Mouse (Mus musculus): ENCODE results near the gene Rnf222. TPM values are rescaled to one million over a fixed set of nuclear protein-coding genes. Genes with fewer than 3 reads are reported as not detected.
A peak's percentile ranks its signal among the peaks of the same experiment; 100 is the strongest.

Gene Rnf222
- total and polyA plus RNA-seq, 2 experiments from 2014 or later = 0.24 TPM; not detected in 1

DNA sequence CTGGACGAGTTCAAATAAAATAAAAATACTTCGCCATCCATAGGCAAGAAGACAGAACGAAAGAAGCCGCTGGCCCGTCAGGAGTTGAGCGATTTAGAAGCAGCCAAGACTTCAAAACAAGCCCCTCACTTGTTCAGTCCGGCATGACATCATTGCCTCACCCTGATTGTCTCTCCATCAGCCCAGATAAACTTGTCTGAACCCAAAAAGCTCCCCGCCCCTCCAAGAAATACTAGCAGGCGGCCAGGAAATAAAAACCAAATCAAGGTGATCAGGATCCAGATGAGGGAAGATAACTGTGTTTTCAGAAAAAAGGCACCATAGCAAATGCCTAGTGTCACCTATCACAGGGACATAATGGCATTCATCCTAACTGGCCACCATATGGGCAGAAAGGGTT is 17.1 kb upstream of the Rnf222 start:
- 75% methylated on average over 9 of the region's 9 CpGs for WGBS

DNA sequence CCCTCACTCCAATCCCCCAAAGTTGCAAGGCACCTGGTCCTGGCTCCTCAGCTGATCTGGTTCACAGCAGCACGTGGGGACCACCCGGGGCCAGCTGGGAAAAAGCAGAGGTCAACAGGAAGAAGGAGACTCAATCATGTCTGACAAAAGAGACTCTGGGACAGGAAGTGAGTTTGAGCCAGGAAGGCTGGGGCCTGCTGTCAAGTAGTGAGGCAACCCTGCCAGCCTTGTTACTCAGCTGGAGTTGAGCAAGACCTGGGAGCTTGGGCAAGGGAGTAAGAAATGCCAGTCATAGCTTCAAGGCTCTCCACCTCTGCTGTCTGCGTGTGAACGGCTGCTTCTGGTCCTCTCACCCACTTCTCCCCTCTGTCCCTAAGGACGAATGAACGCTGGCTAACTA is 16.6 kb upstream of the Rnf222 start, which contains the start of gene Ndel1:
Ndel1 (minus strand) TSS at position 111 of the 400 bp plus-strand sequence.
- no peak within 1 kb of the TSS for H3K4me2 ChIP-seq (ENCODE audit: low read depth)
- WGBS = 72% methylated on average over 6 of the region's 6 CpGs
- no peaks in the 10 kb centered on the region for H3K27me3 ChIP-seq (ENCODE audit: insufficient read depth, low read length)
- no peak for ATAC-seq
- H3K9me3 ChIP-seq (ENCODE audit: low read length) = no peaks in the 10 kb centered on the region
- no peak within 1 kb of the TSS for H3K9ac ChIP-seq
- H3K36me3 ChIP-seq (ENCODE audit: insufficient read depth) = no peaks in the 10 kb centered on the region
- no peaks in the 10 kb centered on the region for H3K4me1 ChIP-seq (ENCODE audit: insufficient read depth)
- no peak within 1 kb of the TSS for H3K27ac ChIP-seq (ENCODE audit: low read depth, low read length)
- no peak within 1 kb of the TSS for H3K4me3 ChIP-seq (ENCODE audit: low read depth, low read length)
- no peak for DNase-seq
- no peak for TF ChIP-seq CTCF (IDR thresholded peaks at IDR 0.05; ENCODE audit: low read depth)

More for the DNA sequence above, 17.1 kb upstream of the Rnf222 start:
- Histone ChIP-seq H3K4me2 (ENCODE audit: low read depth) (no peak overlapping the region), H3K27me3 (ENCODE audit: insufficient read depth, low read length) (no peaks in the 10 kb centered on the region), H3K4me3 (ENCODE audit: low read depth, low read length) (no peak overlapping the region), H3K9ac (no peak overlapping the region), H3K9me3 (ENCODE audit: low read length) (no peaks in the 10 kb centered on the region), H3K27ac (ENCODE audit: low read depth, low read length) (no peak overlapping the region), H3K36me3 (ENCODE audit: insufficient read depth) (no peaks in the 10 kb centered on the region), H3K4me1 (ENCODE audit: insufficient read depth) (no peaks in the 10 kb centered on the region)
- DNase-seq (no peak), ATAC-seq (no peak)
- no peak for TF ChIP-seq CTCF (IDR thresholded peaks at IDR 0.05; ENCODE audit: low read depth)

DNA sequence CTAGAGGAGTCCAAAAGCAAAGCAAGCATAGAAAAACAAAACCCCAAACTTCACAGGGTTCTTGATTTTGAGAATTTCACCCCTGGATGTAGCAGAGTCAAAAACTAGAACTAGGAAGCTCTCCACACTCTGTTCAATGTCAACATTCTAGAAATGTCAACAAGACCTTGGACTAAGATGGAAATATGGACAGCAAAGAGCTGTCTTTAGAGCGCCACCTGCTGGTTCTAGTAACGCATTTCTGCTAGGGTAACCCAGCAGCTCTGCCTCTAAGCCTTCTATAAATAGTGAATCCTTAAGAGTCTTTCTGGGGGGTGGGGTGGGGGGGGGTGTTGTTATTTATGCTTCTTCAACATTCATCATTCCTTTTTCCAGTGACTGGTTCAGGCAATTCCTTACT is 13.5 kb upstream of the Rnf222 start:
- Histone ChIP-seq H3K27ac (ENCODE audit: low read depth, low read length) (no peak overlapping the region), H3K9ac (no peak overlapping the region), H3K4me3 (ENCODE audit: low read depth, low read length) (no peak overlapping the region), H3K4me2 (ENCODE audit: low read depth) (no peak overlapping the region), H3K4me1 (ENCODE audit: insufficient read depth) (no peaks in the 10 kb centered on the region), H3K36me3 (ENCODE audit: insufficient read depth) (no peaks in the 10 kb centered on the region), H3K27me3 (ENCODE audit: insufficient read depth, low read length) (no peaks in the 10 kb centered on the region), H3K9me3 (ENCODE audit: low read length) (no peaks in the 10 kb centered on the region)
- peak; percentile 78 for TF ChIP-seq CTCF (IDR thresholded peaks at IDR 0.05; ENCODE audit: low read depth)
- ATAC-seq (no peak), DNase-seq (peak; percentile 74)
- 0% methylated on average over 2 of the region's 2 CpGs for WGBS

DNA sequence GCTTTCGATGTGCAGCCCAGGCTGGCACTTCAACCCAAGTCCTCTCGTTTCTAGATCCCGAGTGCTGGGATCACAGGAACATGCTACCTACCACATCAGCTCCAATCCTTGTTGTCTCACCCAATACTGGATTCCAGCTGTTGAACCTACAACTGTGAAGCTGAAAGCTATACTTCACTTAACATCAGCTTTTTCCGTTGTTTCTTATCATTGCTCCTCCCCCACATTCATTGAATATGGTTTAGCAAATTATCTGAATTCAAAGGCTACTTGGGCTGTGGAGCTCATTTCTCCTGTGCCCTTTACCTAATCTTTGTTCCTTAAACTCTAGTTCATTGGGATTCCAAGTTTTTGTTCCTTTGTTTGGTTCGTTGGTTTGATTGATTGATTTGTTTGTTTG is 9.5 kb upstream of the Rnf222 start:
- WGBS = 91% methylated on average over 5 of the region's 5 CpGs
- TF ChIP-seq CTCF (IDR thresholded peaks at IDR 0.05; ENCODE audit: low read depth) = no peak

DNA sequence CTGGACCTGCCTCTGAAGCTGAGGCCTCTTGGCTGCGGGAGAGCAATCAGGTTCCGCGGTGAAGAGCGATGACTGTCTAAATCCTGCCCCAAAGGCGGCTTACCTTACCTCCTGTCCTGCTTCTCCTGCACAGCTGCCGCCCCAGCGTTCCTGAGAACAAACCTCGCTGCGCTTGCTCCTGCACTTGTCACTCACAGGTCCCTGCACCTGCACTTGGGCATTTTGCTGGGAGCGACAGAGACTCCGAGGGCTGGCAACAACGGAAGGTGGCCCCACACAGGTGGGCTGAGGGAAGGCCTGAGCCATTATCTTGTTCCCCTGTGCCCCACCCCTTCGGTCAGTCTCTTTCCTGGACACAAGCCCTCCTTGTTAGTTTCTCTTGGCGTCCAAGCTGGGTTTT is 6.2 kb upstream of the Rnf222 start:
- no peak for TF ChIP-seq CTCF (IDR thresholded peaks at IDR 0.05; ENCODE audit: low read depth)
- H3K4me2 ChIP-seq (ENCODE audit: low read depth) = no peak overlapping the region
- H3K4me1 ChIP-seq (ENCODE audit: insufficient read depth) = no peaks in the 10 kb centered on the region
- no peak overlapping the region for H3K4me3 ChIP-seq (ENCODE audit: low read depth, low read length)
- H3K27ac ChIP-seq (ENCODE audit: low read depth, low read length) = no peak overlapping the region
- WGBS = 24% methylated on average over 14 of the region's 14 CpGs
- H3K9ac ChIP-seq = no peak overlapping the region
- no peaks in the 10 kb centered on the region for H3K9me3 ChIP-seq (ENCODE audit: low read length)
- no peak for ATAC-seq
- H3K36me3 ChIP-seq (ENCODE audit: insufficient read depth) = no peaks in the 10 kb centered on the region
- DNase-seq = no peak
- no peaks in the 10 kb centered on the region for H3K27me3 ChIP-seq (ENCODE audit: insufficient read depth, low read length)

More for the DNA sequence above, 9.5 kb upstream of the Rnf222 start:
- Histone ChIP-seq H3K36me3 (ENCODE audit: insufficient read depth) (no peaks in the 10 kb centered on the region), H3K9ac (no peak overlapping the region), H3K4me1 (ENCODE audit: insufficient read depth) (no peaks in the 10 kb centered on the region), H3K4me3 (ENCODE audit: low read depth, low read length) (no peak overlapping the region), H3K4me2 (ENCODE audit: low read depth) (no peak overlapping the region), H3K9me3 (ENCODE audit: low read length) (no peaks in the 10 kb centered on the region), H3K27me3 (ENCODE audit: insufficient read depth, low read length) (no peaks in the 10 kb centered on the region), H3K27ac (ENCODE audit: low read depth, low read length) (no peak overlapping the region)
- DNase-seq = no peak
- ATAC-seq = no peak

DNA sequence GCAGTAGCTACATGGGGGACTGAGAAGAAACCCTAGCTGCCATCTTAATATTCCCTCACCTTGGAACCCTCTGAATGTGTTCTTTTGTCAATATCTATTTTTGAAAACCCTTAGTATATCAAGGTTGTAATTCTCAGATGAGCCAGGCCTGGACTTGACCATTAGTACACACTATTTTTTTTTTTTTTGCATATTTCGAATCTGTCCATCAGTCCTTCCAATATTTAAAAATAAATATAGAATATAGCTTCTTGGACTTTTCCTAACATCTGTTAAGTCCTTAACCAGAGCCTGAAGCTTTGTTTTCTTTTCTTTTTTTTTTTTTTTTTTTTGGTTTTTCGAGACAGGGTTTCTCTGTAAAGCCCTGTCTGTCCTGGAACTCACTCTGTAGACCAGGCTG is 4.5 kb upstream of the Rnf222 start:
- H3K36me3 ChIP-seq (ENCODE audit: insufficient read depth) = no peaks in the 10 kb centered on the region
- 77% methylated on average over 2 of the region's 2 CpGs for WGBS
- no peaks in the 10 kb centered on the region for H3K4me1 ChIP-seq (ENCODE audit: insufficient read depth)
- H3K4me3 ChIP-seq (ENCODE audit: low read depth, low read length) = no peak overlapping the region
- H3K27ac ChIP-seq (ENCODE audit: low read depth, low read length) = no peak overlapping the region
- H3K9ac ChIP-seq = no peak overlapping the region
- no peak for TF ChIP-seq CTCF (IDR thresholded peaks at IDR 0.05; ENCODE audit: low read depth)
- H3K4me2 ChIP-seq (ENCODE audit: low read depth) = no peak overlapping the region
- no peaks in the 10 kb centered on the region for H3K9me3 ChIP-seq (ENCODE audit: low read length)
- ATAC-seq = no peak
- DNase-seq = no peak
- H3K27me3 ChIP-seq (ENCODE audit: insufficient read depth, low read length) = no peaks in the 10 kb centered on the region

DNA sequence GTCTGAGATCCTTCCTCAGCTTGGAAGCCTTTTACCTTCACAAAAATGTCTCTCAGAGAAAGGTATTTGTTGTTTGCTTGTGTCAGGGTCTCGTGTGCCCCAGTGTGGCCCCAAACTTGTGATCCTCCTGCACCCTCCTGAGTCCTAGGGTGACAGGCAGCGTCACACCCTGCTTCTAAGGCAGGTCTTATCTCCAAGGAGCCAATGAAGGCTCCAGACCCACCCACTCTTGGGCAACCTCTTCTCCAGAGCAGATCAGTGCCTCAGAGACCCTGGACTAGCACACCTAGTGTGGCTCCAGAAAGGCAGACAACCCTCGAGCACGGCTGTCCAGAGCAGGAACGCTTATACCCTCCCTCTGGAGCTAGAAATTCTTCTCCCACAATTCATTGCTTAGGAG is 4.0 kb upstream of the Rnf222 start:
- no peak for DNase-seq
- no peaks in the 10 kb centered on the region for H3K36me3 ChIP-seq (ENCODE audit: insufficient read depth)
- no peak overlapping the region for H3K27ac ChIP-seq (ENCODE audit: low read depth, low read length)
- no peak overlapping the region for H3K4me2 ChIP-seq (ENCODE audit: low read depth)
- H3K9ac ChIP-seq = no peak overlapping the region
- no peaks in the 10 kb centered on the region for H3K4me1 ChIP-seq (ENCODE audit: insufficient read depth)
- no peaks in the 10 kb centered on the region for H3K9me3 ChIP-seq (ENCODE audit: low read length)
- H3K27me3 ChIP-seq (ENCODE audit: insufficient read depth, low read length) = no peaks in the 10 kb centered on the region
- ATAC-seq = no peak
- no peak overlapping the region for H3K4me3 ChIP-seq (ENCODE audit: low read depth, low read length)
- TF ChIP-seq CTCF (IDR thresholded peaks at IDR 0.05; ENCODE audit: low read depth) = no peak
- WGBS = 79% methylated on average over 5 of the region's 5 CpGs

DNA sequence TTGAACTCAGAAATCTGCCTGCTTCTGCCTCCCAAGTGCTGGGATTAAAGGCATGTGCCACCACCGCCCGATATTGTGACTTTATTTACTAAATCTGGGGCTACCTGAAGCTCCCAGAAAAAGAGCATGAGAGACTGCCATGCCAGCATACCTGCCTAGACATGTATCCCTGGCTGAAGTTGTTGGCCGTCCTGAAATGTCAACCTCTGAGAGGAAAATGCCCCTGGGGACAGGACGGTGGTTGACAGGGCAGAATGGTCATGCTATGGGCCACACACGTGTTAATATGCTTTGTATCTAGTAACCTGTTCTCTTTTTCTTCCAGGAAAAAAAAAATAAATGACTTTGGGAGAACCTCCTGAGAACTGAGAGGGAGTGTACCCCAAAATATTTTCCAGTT is 2.3 kb upstream of the Rnf222 start:
- Histone ChIP-seq H3K27ac (ENCODE audit: low read depth, low read length) (no peak overlapping the region), H3K4me2 (ENCODE audit: low read depth) (no peak overlapping the region), H3K9ac (no peak overlapping the region), H3K9me3 (ENCODE audit: low read length) (no peaks in the 10 kb centered on the region), H3K27me3 (ENCODE audit: insufficient read depth, low read length) (no peaks in the 10 kb centered on the region), H3K4me1 (ENCODE audit: insufficient read depth) (no peaks in the 10 kb centered on the region), H3K4me3 (ENCODE audit: low read depth, low read length) (no peak overlapping the region), H3K36me3 (ENCODE audit: insufficient read depth) (no peaks in the 10 kb centered on the region)
- WGBS = 80% methylated on average over 5 of the region's 5 CpGs
- TF ChIP-seq CTCF (IDR thresholded peaks at IDR 0.05; ENCODE audit: low read depth) = no peak
- DNase-seq (no peak), ATAC-seq (no peak)
